Mouse (Mus musculus) testis, adult 2 months (tissue): ENCODE measurements around the gene Zfp808.
"Not testable (repeated sequence)": the region's sequence is repeated elsewhere in the genome, so short reads cannot be mapped to it uniquely, and the experiment has no call there.

Experiments
- CTCF ChIP-seq: fragments of 200-500 bp; IDR thresholded peaks from 2 replicates; pipeline ENCODE4 v1.5.1; 2012; ENCODE audit warnings: low read depth, mild to moderate bottlenecking, inconsistent platforms, low read length, moderate library complexity; ENCODE audit not compliant: control insufficient read depth, insufficient read depth, insufficient replicate concordance
- POLR2A ChIP-seq: fragments of 200-500 bp; IDR thresholded peaks from 2 replicates; pipeline ENCODE4 v1.6.1; 2012; ENCODE audit warnings: low read depth, mild to moderate bottlenecking, inconsistent platforms, low read length, moderate library complexity; ENCODE audit not compliant: control insufficient read depth

DNA sequence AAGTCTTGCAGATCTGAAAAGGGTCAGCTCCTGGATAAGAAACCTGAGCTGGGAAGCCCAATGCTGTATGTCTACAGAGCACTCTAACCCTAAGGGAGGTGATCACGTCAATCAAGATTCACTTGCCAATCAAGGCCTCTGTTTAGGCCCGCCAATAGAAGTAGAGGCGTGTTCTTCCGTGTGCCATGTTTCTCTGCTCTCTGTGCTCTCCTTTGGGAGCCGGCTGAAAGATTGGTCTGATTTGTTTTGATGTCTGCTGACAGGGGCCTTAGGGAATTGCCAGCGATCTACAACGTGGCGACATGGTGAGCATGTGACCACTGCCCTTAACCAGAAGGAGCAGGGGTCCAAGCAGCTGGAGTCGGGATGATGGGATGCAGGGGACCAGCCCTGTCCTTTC, 125.5 kb downstream of the Zfp808 start:
- not testable (repeated sequence) for TF ChIP-seq CTCF, POLR2A
